Mouse (Mus musculus) liver, embryonic 11.5 days (tissue): ENCODE results near the gene Tpk1. TPM values are rescaled to one million over a fixed set of nuclear protein-coding genes. Genes with fewer than 3 reads are reported as not detected.

ENCODE experiments used
- ATAC-seq: fragments of 200-750 bp; cut with Nextera tagmentation; replicated peaks from 2 replicates; pipeline ENCODE4 v1.8.0; 2017; ENCODE audit warnings: moderate number of reproducible peaks, mild to moderate bottlenecking, moderate TSS enrichment, moderate library complexity; ENCODE audit not compliant: low FRiP score
- DNase-seq: peaks from one replicate; pipeline ENCODE4 v3.0.0-alpha.2; 2017; ENCODE audit warnings: low spot score
- H3K27ac ChIP-seq: fragments of 300-500 bp; sonication (generic); 2 replicates; pipeline ENCODE4 v1.5.1; 2014; ENCODE audit warnings: mild to moderate bottlenecking, low read depth, low read length, control low read depth
- H3K27me3 ChIP-seq: fragments of 300-500 bp; sonication (generic); replicated peaks from 2 replicates; pipeline ENCODE4 v1.6.1; 2014; ENCODE audit warnings: low read length, mixed read lengths; ENCODE audit not compliant: control insufficient read depth, insufficient read depth
- H3K36me3 ChIP-seq: fragments of 300-500 bp; sonication (generic); 2 replicates; pipeline ENCODE4 v1.6.1; 2014; ENCODE audit warnings: mild to moderate bottlenecking, low read length, moderate library complexity, mixed read lengths; ENCODE audit not compliant: control insufficient read depth, insufficient read depth
- H3K4me1 ChIP-seq: fragments of 300-500 bp; sonication (generic); replicated peaks from 2 replicates; pipeline ENCODE4 v1.6.1; 2014; ENCODE audit warnings: low read length, mixed read lengths; ENCODE audit not compliant: control insufficient read depth, insufficient read depth
- H3K4me2 ChIP-seq: fragments of 300-500 bp; sonication (generic); 2 replicates; pipeline ENCODE4 v1.6.1; 2014; ENCODE audit warnings: mild to moderate bottlenecking, control low read depth, moderate library complexity
- H3K4me3 ChIP-seq: fragments of 300-500 bp; sonication (generic); 2 replicates; pipeline ENCODE4 v1.5.1; 2014; ENCODE audit warnings: low read depth, low read length, control low read depth
- H3K9ac ChIP-seq: fragments of 300-500 bp; sonication (generic); 2 replicates; pipeline ENCODE4 v1.6.1; 2014; ENCODE audit warnings: low read depth, low read length, control low read depth
- H3K9me3 ChIP-seq: fragments of 300-500 bp; sonication (generic); 2 replicates; pipeline ENCODE4 v1.6.1; 2016; ENCODE audit warnings: low read length, inconsistent platforms, mixed read lengths; ENCODE audit not compliant: control insufficient read depth
- WGBS: fragments of 180-500 bp; shearing (Covaris S2); extraction: QIAGEN DNeasy Blood & Tissue Kit; methylation state at CpG from one replicate; pipeline ENCODE4 v1.1.7; 2014; 5-methylcytosine and 5-hydroxymethylcytosine counted together
- polyA plus RNA-seq: library from polyadenylated mRNA; unstranded; fragments of >200 nt; fragmentation: Nextera tagmentation; extraction: Ambion mirVana; gene quantifications from 2 replicates; pipeline ENCODE4 v1.2.1, GENCODE M21; 2014

Gene Tpk1
- polyA plus RNA-seq, 1 experiment from 2014 or later = 11.9 TPM

- H3K4me3 ChIP-seq = no peak overlapping the region
- no peaks in the 10 kb centered on the region for H3K27me3 ChIP-seq
- 76% methylated on average over 1 of the region's 1 CpGs for WGBS
- H3K9ac ChIP-seq = no peak overlapping the region
- DNase-seq = no peak
- no peaks in the 10 kb centered on the region for H3K4me1 ChIP-seq
- H3K27ac ChIP-seq = no peak overlapping the region
- no peak overlapping the region for H3K4me2 ChIP-seq
- ATAC-seq = no peak
- H3K36me3 ChIP-seq = no peaks in the 10 kb centered on the region
- H3K9me3 ChIP-seq = no peaks in the 10 kb centered on the region
Observed at GRCm38 (mm10) chr6:43408949-43409348, 257.1 kb downstream of the Tpk1 start.

GRCm38 (mm10) chr6:43403076-43403475 is 263.0 kb downstream of the Tpk1 start:
- Histone ChIP-seq H3K36me3 (no peaks in the 10 kb centered on the region), H3K4me3 (no peak overlapping the region), H3K4me2 (no peak overlapping the region), H3K27ac (no peak overlapping the region), H3K4me1 (no peaks in the 10 kb centered on the region), H3K9ac (no peak overlapping the region), H3K9me3 (no peaks in the 10 kb centered on the region), H3K27me3 (no peaks in the 10 kb centered on the region)
- WGBS = 81% methylated on average over 3 of the region's 3 CpGs
- DNase-seq (no peak), ATAC-seq (no peak)

- no peaks in the 10 kb centered on the region for H3K4me1 ChIP-seq
- H3K9me3 ChIP-seq = no peaks in the 10 kb centered on the region
- H3K36me3 ChIP-seq = no peaks in the 10 kb centered on the region
- WGBS = 74% methylated on average over 6 of the region's 6 CpGs
- H3K9ac ChIP-seq = no peak overlapping the region
- no peak overlapping the region for H3K27ac ChIP-seq
- ATAC-seq = no peak
- DNase-seq = no peak
- no peak overlapping the region for H3K4me3 ChIP-seq
- no peak overlapping the region for H3K4me2 ChIP-seq
- no peaks in the 10 kb centered on the region for H3K27me3 ChIP-seq
Observed at GRCm38 (mm10) chr6:43402219-43402997, 263.7 kb downstream of the Tpk1 start.

DNA sequence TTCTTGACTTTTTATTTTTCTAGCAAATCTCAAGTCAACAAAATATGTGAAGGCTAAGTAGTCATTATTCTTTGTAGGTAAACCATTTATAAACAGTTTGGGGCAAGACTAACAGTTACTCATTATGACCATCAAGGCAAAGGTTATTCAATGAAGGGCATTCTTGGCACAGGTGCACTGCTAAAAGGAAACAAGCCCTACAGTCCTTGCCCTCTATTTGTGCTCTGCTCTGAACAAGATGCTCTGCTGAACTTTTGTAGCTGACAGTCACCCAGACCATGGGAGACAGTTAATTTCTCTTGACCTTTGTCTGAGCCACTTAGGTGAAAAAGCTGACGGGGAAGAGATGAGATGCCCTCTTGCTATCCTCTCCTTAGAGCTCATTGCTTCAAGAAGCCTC is 269.7 kb downstream of the Tpk1 start:
- H3K9ac ChIP-seq = no peak overlapping the region
- no peak overlapping the region for H3K27ac ChIP-seq
- no peaks in the 10 kb centered on the region for H3K9me3 ChIP-seq
- H3K27me3 ChIP-seq = no peaks in the 10 kb centered on the region
- WGBS = 66% methylated on average over 1 of the region's 1 CpGs
- H3K36me3 ChIP-seq = no peaks in the 10 kb centered on the region
- ATAC-seq (no peak), DNase-seq (no peak)
- no peak overlapping the region for H3K4me2 ChIP-seq
- no peak overlapping the region for H3K4me3 ChIP-seq
- H3K4me1 ChIP-seq = no peaks in the 10 kb centered on the region

DNA sequence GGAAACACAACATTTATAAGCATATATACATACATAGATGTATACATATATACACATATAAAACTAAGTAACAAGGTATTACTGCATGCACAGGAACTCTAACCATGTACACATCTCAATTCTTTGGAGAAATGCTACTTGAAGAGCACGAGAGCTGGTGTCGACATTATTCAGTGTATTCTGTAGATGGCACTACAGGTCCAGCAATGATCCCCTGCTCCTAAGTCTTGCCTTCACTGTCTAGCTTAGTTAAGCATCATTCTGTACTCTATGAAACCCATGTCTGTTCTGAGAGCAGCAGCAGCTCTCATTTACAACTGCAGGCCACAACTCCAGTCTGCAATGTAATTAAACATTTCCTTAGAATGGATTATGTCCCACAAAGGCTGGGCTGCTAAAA is 270.5 kb downstream of the Tpk1 start:
- H3K9me3 ChIP-seq = no peaks in the 10 kb centered on the region
- no peak overlapping the region for H3K27ac ChIP-seq
- 80% methylated on average over 2 of the region's 2 CpGs for WGBS
- no peaks in the 10 kb centered on the region for H3K4me1 ChIP-seq
- no peak for ATAC-seq
- H3K4me2 ChIP-seq = no peak overlapping the region
- no peak for DNase-seq
- H3K36me3 ChIP-seq = no peaks in the 10 kb centered on the region
- no peaks in the 10 kb centered on the region for H3K27me3 ChIP-seq
- no peak overlapping the region for H3K9ac ChIP-seq
- H3K4me3 ChIP-seq = no peak overlapping the region

- Histone ChIP-seq H3K27me3 (no peaks in the 10 kb centered on the region), H3K4me3 (no peak overlapping the region), H3K4me1 (no peaks in the 10 kb centered on the region), H3K9ac (no peak overlapping the region), H3K27ac (no peak overlapping the region), H3K9me3 (no peaks in the 10 kb centered on the region), H3K4me2 (no peak overlapping the region), H3K36me3 (no peaks in the 10 kb centered on the region)
- no peak for DNase-seq
- 62% methylated on average over 1 of the region's 1 CpGs for WGBS
- ATAC-seq = 0 out of 2 replicates have a peak, but pooled peaks have one; percentile 23
Observed at GRCm38 (mm10) chr6:43391358-43391757, 274.7 kb downstream of the Tpk1 start.

- H3K27ac ChIP-seq = no peak overlapping the region
- H3K9ac ChIP-seq = no peak overlapping the region
- ATAC-seq (peak; percentile 65), DNase-seq (no peak)
- H3K36me3 ChIP-seq = no peaks in the 10 kb centered on the region
- WGBS = 35% methylated on average over 1 of the region's 1 CpGs
- no peaks in the 10 kb centered on the region for H3K9me3 ChIP-seq
- no peaks in the 10 kb centered on the region for H3K27me3 ChIP-seq
- no peaks in the 10 kb centered on the region for H3K4me1 ChIP-seq
- no peak overlapping the region for H3K4me3 ChIP-seq
- no peak overlapping the region for H3K4me2 ChIP-seq
Observed at GRCm38 (mm10) chr6:43387273-43387672, 278.8 kb downstream of the Tpk1 start.

DNA sequence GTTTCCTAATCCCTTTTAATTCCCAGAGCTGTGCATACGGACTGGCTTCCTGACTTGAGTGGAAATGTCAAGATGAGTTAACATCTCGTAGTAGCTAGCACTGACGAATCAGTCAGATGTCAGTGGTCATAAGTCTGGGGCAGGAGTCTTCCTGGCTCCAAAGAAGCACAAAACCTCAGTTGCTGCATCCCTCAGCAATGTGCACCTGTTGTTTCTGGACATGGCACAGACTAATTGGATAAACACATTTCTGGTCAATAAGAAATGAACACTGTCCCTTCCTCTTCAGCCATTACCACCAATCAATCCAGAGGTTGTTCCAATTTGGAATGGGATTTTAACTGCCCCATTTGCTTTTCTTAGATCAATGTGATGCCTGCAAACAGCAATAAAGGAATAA is 281.2 kb downstream of the Tpk1 start:
- ATAC-seq (no peak), DNase-seq (no peak)
- no peaks in the 10 kb centered on the region for H3K27me3 ChIP-seq
- no peaks in the 10 kb centered on the region for H3K36me3 ChIP-seq
- H3K4me1 ChIP-seq = no peaks in the 10 kb centered on the region
- H3K27ac ChIP-seq = no peak overlapping the region
- H3K9me3 ChIP-seq = no peaks in the 10 kb centered on the region
- no peak overlapping the region for H3K9ac ChIP-seq
- 70% methylated on average over 3 of the region's 3 CpGs for WGBS
- no peak overlapping the region for H3K4me2 ChIP-seq
- H3K4me3 ChIP-seq = no peak overlapping the region

- H3K36me3 ChIP-seq = no peaks in the 10 kb centered on the region
- 65% methylated on average over 3 of the region's 3 CpGs for WGBS
- H3K4me1 ChIP-seq = no peaks in the 10 kb centered on the region
- H3K4me3 ChIP-seq = no peak overlapping the region
- no peak for ATAC-seq
- no peak for DNase-seq
- H3K27me3 ChIP-seq = no peaks in the 10 kb centered on the region
- H3K9me3 ChIP-seq = no peaks in the 10 kb centered on the region
- H3K9ac ChIP-seq = no peak overlapping the region
- H3K4me2 ChIP-seq = no peak overlapping the region
- H3K27ac ChIP-seq = no peak overlapping the region
Observed at GRCm38 (mm10) chr6:43384304-43384703, 281.8 kb downstream of the Tpk1 start.
